Mouse (Mus musculus) kidney, adult 8-10 months (tissue): Measurements from ENCODE around the gene Ptgfrn.
A peak's percentile ranks its signal among the peaks of the same experiment; 100 is the strongest.

Source experiments
- DNase-seq, 2 experiments: peaks; one replicate each; pipeline ENCODE4 v3.0.0; 2022

Ptgfrn gene

DNA sequence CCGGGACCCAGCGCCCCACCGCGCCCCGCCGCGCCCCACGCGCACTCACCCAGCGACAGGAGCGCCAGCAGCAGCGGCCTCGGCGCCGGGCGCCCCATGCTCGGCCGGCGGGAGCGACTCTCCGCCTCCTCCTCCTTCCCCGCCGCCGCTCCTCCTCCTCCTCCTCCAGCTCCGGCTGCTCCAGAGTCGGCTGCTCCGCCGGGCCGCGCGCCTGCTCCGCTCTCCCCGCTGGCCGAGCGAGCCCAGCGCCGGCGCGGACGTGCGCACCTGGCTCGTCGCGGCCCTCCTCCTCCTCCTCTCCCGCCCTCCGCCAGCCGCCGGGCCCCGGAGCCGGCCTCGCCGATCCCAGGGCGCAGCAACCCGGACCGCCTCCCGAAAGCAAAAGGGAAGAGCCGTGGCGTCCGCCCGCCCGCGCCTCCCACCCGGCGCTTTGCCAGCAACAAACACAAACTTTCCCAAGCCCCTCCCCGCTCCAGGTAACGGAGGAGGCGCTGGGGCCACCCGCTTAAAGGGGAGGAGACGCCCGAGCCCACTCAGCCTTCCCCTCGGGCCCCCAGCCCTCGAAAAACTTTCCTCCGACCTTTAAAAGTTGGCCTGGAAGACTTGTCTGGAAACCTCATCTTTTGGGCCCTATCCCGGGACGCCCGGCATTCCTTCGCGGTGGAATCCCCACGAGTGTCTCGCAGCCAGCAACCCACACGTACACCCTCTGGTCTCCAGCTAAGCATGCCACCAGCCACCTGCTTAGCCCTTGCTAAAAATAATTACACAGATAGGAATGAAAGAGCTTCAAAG, at the start of gene Ptgfrn:
Gene Ptgfrn, minus strand, starts transcription at position 236 of the 795 bp plus-strand sequence.
- DNase-seq = peak; percentile 50 to 56

GRCm38 (mm10) chr3:101159701-101160100, 49.6 kb upstream of the Ptgfrn start:
- DNase-seq = no peak

DNA sequence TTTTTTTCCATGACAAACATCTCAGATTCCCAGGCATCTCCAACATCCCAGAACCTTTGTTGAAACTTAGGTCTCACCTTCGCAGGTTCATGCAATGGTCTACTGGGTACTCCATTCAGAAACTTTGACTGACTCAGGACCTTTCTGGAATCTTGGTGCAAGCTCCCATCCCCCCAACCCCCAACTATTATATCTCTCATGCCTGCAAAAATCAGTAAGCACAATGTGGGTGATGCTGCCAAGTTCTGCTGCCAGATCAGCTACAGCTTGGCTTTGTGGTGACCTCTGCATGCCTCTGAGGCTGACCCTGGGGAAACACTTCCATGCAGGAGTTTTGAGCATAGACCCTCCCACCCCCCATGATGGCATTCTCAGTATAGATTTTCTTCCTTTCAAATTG, 44.0 kb upstream of the Ptgfrn start:
- no peak for DNase-seq

DNA sequence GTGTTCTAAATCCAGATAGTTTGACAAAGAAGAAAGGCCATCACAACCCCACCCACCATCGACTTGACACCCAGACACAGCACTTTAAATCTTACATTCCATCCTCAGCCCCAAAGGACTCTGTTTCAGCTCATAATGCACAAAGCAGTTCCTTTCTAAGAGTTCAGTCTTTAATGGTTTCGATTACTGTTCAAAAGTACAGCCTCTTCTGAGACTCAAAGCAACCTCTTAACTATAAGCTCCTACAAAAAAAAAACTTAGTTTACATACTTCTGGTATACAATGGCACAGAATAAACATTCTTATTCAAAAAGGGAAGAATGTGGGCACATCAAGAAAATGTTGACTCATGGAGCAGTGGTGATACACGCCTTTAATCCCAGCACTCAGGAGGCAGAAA, 43.3 kb upstream of the Ptgfrn start:
- DNase-seq = no peak

- DNase-seq = no peak
These were observed 36.2 kb upstream of the Ptgfrn start for GRCm38 (mm10) chr3:101146126-101146772.

GRCm38 (mm10) chr3:101145292-101146046, 35.4 kb upstream of the Ptgfrn start:
- DNase-seq = peak in 1 of 2 experiments; percentile 5

- DNase-seq = no peak
These were observed 34.4 kb upstream of the Ptgfrn start for GRCm38 (mm10) chr3:101144366-101144948.

- DNase-seq = no peak
These were observed 33.4 kb upstream of the Ptgfrn start for GRCm38 (mm10) chr3:101143465-101143864.

DNA sequence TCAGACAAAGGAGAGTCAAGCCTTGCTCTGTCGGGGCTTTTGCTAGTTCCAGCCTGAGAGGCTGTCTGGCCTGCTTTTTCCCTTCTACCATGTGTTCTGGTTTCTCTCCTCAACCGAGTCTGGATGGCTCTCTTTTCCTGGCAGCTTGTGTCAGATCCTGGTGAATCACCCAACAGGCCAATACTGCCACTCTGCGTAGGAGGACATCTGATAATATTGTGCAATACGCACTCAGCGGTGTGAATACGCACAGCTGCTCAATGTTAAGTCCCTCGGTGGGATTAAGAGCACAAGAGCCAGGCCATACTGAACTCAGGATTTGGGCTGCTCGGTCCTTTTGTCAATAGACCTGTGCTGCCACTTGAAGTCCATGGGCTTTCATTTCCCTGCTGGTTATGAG, 31.8 kb upstream of the Ptgfrn start:
- no peak for DNase-seq

- DNase-seq = no peak
These were observed 29.9 kb upstream of the Ptgfrn start for GRCm38 (mm10) chr3:101139958-101140357.

DNA sequence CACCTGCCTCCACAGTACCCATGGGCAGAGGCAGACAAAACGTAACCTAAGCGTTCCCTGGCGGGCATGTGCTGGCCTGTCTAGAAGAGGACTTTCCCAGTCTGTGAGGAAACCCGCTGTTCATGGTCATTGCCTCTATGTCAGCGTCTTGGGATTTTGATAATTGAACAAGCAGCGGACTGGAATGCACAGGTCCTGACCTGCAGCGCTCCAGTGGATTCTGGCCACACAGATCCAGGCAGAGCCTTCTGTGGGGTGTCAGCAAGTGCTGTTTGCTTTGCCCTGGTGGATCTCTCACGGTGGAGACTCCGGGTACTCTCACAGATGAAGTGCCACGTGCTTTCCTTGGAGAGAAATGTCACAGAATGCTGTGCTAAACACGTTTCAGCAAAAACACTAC, 26.4 kb upstream of the Ptgfrn start:
- DNase-seq = peak; percentile 8 to 13

DNA sequence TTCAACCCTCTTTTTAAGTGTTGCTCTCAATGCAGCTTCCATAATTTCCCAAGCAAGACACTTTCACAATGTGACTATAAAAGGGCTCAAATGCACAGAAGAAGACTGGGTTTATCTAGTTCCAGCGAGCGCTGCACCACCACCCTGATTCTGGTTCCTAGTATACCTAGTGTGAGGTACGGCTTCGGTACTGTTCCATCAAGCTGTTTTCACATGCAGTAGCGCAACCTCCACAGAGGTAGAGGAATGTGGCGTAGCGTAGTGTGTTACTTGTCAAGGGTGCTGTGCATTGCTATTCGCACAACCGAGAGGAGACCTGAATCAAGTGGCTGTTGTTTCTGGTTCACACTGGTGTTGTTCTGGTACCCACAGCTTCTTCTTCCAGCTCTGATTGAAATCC, 24.8 kb upstream of the Ptgfrn start:
- no peak for DNase-seq

DNA sequence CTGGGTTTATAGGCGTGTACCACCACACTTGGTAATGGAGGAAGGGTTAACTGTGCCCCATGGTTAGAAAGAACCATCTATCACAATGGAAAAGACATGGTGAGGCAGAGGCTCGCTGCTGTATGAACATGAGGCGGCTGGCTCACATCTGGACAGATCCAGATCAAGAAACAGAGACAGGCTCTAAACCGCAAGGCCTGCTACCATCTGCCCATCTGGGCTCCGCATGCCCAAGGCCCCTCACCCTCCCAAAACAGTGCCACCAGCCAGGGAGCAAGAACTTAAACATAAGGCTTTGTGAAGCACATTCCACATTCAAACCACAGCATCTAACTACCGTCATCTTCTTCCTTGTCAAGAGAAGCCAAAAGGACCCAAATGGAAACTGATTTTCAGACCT, 22.9 kb upstream of the Ptgfrn start:
- no peak for DNase-seq

DNA sequence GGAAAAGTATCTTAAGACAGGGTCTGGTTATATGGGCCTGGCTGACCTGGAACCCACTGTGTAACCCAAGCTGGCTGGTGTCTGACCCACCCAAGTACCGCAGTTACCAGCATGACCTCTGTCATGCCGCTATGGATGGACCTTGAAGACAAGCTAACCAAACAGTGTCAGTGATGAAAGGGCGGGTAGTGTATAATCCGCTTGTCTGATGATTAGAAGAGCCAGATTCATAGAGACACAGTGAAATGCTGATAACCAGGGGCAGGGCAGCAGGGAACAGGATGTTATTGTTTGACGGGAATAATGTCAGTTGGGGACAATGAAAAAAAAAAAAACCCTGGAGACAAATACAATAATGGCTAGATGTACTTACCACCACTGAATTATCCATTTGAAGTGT, 21.7 kb upstream of the Ptgfrn start:
- DNase-seq = no peak

DNA sequence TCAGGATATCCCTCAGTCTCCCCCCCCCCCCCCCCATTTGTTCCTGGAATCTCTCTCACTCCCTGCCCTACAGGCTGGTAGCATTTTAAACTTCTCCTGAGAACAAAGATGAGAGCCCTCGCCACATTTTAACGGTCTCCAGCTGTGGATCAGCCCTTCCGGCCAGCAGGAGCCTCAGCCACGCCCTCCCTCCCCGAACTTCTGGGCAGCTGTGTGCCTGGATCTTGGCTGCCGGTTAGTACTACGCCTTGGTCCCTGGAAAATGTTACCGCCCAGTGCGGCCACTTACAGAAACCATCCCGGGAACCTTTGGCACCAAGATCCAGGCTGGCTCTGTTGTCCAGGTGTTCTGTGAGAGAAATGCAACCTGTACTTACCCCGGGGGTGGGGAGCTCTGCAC, 20.4 kb upstream of the Ptgfrn start:
- no peak for DNase-seq

- DNase-seq = no peak
These were observed 19.5 kb upstream of the Ptgfrn start for GRCm38 (mm10) chr3:101129620-101130019.

DNA sequence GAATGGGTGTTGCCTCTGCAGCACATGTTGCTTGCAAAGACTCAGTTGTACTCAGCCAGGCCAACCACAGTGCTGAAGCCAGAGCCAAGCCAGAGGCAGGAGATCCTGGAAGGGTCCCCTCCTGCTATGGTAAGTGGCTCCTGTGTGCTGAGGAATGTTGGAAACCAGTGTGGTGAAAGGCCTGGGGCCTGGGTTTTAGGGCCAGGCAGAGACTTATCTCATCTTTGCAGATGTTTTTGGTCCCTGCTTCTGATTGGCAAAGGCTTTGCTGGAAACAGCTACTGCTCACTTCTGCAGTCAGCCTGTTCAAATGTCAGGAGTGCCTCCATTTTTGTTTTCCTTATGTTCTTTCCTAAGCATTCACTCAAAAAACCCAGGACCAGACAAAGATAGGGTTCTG, 19.0 kb upstream of the Ptgfrn start:
- DNase-seq = no peak

GRCm38 (mm10) chr3:101127766-101128165, 17.7 kb upstream of the Ptgfrn start:
- no peak for DNase-seq

DNA sequence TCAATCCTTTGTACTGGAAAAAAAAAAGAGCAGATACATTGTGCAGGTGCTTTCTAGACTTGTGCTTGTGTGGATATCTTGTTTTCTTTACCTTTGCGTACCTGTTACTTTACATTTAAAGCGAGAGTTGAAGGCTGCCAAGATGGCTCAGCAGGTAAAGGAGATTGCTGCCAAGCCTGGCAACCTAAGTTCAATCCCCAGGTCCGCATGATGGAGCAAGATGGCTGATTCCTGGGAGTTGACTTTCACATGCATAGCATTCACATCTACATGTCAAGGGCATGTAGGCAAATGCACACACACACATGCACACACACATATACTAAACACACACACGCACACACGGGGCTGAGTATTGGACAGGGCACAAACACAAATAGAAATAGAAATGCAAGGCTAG, 14.6 kb upstream of the Ptgfrn start:
- no peak for DNase-seq

GRCm38 (mm10) chr3:101122479-101122878, 12.4 kb upstream of the Ptgfrn start:
- no peak for DNase-seq

GRCm38 (mm10) chr3:101117774-101118173, 7.7 kb upstream of the Ptgfrn start:
- no peak for DNase-seq

DNA sequence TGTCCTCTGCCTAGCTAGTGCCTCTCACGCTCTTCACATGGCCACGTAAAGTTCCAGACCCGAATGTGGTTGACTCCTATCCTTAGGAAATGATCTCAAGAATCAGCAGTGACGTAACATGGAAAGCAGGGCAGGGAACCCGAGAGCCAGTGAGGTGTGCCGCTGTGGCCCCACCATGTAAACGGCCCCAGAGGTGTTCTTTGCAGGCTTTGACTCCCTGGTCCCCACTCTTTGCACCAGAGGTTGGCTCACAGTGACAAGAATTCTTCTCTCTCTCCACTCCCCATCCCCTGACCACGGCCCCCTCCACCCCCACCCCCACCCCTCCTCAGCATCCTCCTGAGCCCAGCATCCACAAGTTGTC, 7.3 kb upstream of the Ptgfrn start:
- no peak for DNase-seq
